Mouse (Mus musculus): ENCODE results near the gene Ugt8a. TPM values are rescaled to one million over a fixed set of nuclear protein-coding genes. Genes with fewer than 3 reads are reported as not detected.

Gene Ugt8a
- total and polyA plus RNA-seq, 3 experiments: not detected

GRCm38 (mm10) chr3:125956196-125956885 lies 17.9 kb upstream of the Ugt8a start:
- no peaks in the 10 kb centered on the region for H3K79me2 ChIP-seq (replicated peaks; ENCODE audit: control insufficient read depth, extremely low read depth, insufficient read depth, poor library complexity, severe bottlenecking)
- H3K27me3 ChIP-seq (replicated peaks): no peaks in the 10 kb centered on the region
- TF ChIP-seq ZNF384 (IDR thresholded peaks at IDR 0.05; ENCODE audit: low read depth, low read length): no peak
- TF ChIP-seq MAFK (IDR thresholded peaks at IDR 0.05; ENCODE audit: insufficient replicate concordance, low read length): no peak
- TF ChIP-seq NELFE (IDR thresholded peaks at IDR 0.05; ENCODE audit: low read depth, low read length): no peak
- TF ChIP-seq MAX (IDR thresholded peaks at IDR 0.05; ENCODE audit: low read length): no peak
- TF ChIP-seq ELF1 (IDR thresholded peaks at IDR 0.05; ENCODE audit: low read depth, low read length): no peak
- TF ChIP-seq EP300 (IDR thresholded peaks at IDR 0.05; ENCODE audit: low read length): no peak
- no peak for TF ChIP-seq MXI1 (IDR thresholded peaks at IDR 0.05; ENCODE audit: low read depth, low read length)
- TF ChIP-seq E2F4 (IDR thresholded peaks at IDR 0.05; ENCODE audit: insufficient replicate concordance, low read depth, low read length): no peak
- TF ChIP-seq CHD2 (IDR thresholded peaks at IDR 0.05; ENCODE audit: low read length): no peak
- no peak for TF ChIP-seq NRF1 (IDR thresholded peaks at IDR 0.05; ENCODE audit: low read depth, low read length)
- TF ChIP-seq IRF4 (IDR thresholded peaks at IDR 0.05; ENCODE audit: low read depth, low read length): no peak
- TF ChIP-seq ZKSCAN1 (IDR thresholded peaks at IDR 0.05; ENCODE audit: borderline replicate concordance, low read depth, low read length): no peak
- no peak for TF ChIP-seq JUN (IDR thresholded peaks at IDR 0.05; ENCODE audit: insufficient read depth, low read depth, low read length)
- no peak for TF ChIP-seq USF1 (IDR thresholded peaks at IDR 0.05; ENCODE audit: low read depth, low read length)
- no peak for TF ChIP-seq POLR2AphosphoS2 (IDR thresholded peaks at IDR 0.05; ENCODE audit: low read depth, low read length)
- TF ChIP-seq ZMIZ1 (IDR thresholded peaks at IDR 0.05; ENCODE audit: low read depth, low read length): no peak
- no peak for TF ChIP-seq BHLHE40 (IDR thresholded peaks at IDR 0.05; ENCODE audit: low read depth, low read length)
- no peak for TF ChIP-seq SMC3 (IDR thresholded peaks at IDR 0.05; ENCODE audit: low read depth, low read length)
- TF ChIP-seq ETS1 (conservative IDR thresholded peaks at IDR 0.05; ENCODE audit: low read depth, low read length): no peak
- H3K9me3 ChIP-seq (replicated peaks; ENCODE audit: low read length): no peaks in the 10 kb centered on the region
- H3K9ac ChIP-seq (ENCODE audit: insufficient read depth, low read depth): no peak overlapping the region
- H3K27ac ChIP-seq (ENCODE audit: insufficient read depth, low read depth): no peak overlapping the region
- H3K4me2 ChIP-seq (ENCODE audit: insufficient read depth, low read depth, poor library complexity, severe bottlenecking): no peak overlapping the region
- no peaks in the 10 kb centered on the region for H3K4me1 ChIP-seq (ENCODE audit: control insufficient read depth in 1 of 2, insufficient read depth in 2 of 2)
- dilution Hi-C loops (cut with MboI; ENCODE audit: extremely low pct_ligation_motif_present, extremely low pct_unique_long_range_greater_than_20kb, low sequenced_read_pairs): no loop called here
- in situ Hi-C loops (cut with MboI; ENCODE audit: low pct_ligation_motif_present, low pct_unique_long_range_greater_than_20kb, low sequenced_read_pairs): no loop called here
- H3K36me3 ChIP-seq (replicated peaks in 1 of 2; ENCODE audit: control insufficient read depth in 1 of 2, insufficient read depth in 1 of 2, low read length in 1 of 2): no peaks in the 10 kb centered on the region
- no peak for DNase-seq (ENCODE audit: extremely low read depth)
- H3K4me3 ChIP-seq (replicated peaks in 1 of 3; ENCODE audit: low read depth in 2 of 3, low read length in 2 of 3, poor library complexity in 1 of 3): no peak overlapping the region

GRCm38 (mm10) chr3:125954881-125955280 lies 16.5 kb upstream of the Ugt8a start:
- no peaks in the 10 kb centered on the region for H3K79me2 ChIP-seq (replicated peaks; ENCODE audit: control insufficient read depth, extremely low read depth, insufficient read depth, poor library complexity, severe bottlenecking)
- H3K36me3 ChIP-seq (replicated peaks in 1 of 2; ENCODE audit: control insufficient read depth in 1 of 2, insufficient read depth in 1 of 2, low read length in 1 of 2): no peaks in the 10 kb centered on the region
- no peak for DNase-seq (ENCODE audit: extremely low read depth)
- no peak overlapping the region for H3K27ac ChIP-seq (ENCODE audit: insufficient read depth, low read depth)
- in situ Hi-C loops (cut with MboI; ENCODE audit: low pct_ligation_motif_present, low pct_unique_long_range_greater_than_20kb, low sequenced_read_pairs): no loop called here
- H3K4me2 ChIP-seq (ENCODE audit: insufficient read depth, low read depth, poor library complexity, severe bottlenecking): no peak overlapping the region
- no peak overlapping the region for H3K4me3 ChIP-seq (replicated peaks in 1 of 3; ENCODE audit: low read depth in 2 of 3, low read length in 2 of 3, poor library complexity in 1 of 3)
- H3K27me3 ChIP-seq (replicated peaks): no peaks in the 10 kb centered on the region
- no peaks in the 10 kb centered on the region for H3K9me3 ChIP-seq (replicated peaks; ENCODE audit: low read length)
- H3K4me1 ChIP-seq (ENCODE audit: control insufficient read depth in 1 of 2, insufficient read depth in 2 of 2): no peaks in the 10 kb centered on the region
- H3K9ac ChIP-seq (ENCODE audit: insufficient read depth, low read depth): no peak overlapping the region
- dilution Hi-C loops (cut with MboI; ENCODE audit: extremely low pct_ligation_motif_present, extremely low pct_unique_long_range_greater_than_20kb, low sequenced_read_pairs): no loop called here
- TF ChIP-seq PAX5 (IDR thresholded peaks at IDR 0.05; ENCODE audit: low read length): no peak
- TF ChIP-seq E2F4 (IDR thresholded peaks at IDR 0.05; ENCODE audit: insufficient replicate concordance, low read depth, low read length): no peak
- TF ChIP-seq POLR2A (IDR thresholded peaks at IDR 0.05; ENCODE audit: low read depth, low read length): no peak
- TF ChIP-seq ZNF384 (IDR thresholded peaks at IDR 0.05; ENCODE audit: low read depth, low read length): no peak
- no peak for TF ChIP-seq GABPA (IDR thresholded peaks at IDR 0.05; ENCODE audit: insufficient replicate concordance, low read depth, low read length)
- no peak for TF ChIP-seq NELFE (IDR thresholded peaks at IDR 0.05; ENCODE audit: low read depth, low read length)
- no peak for TF ChIP-seq RCOR1 (conservative IDR thresholded peaks at IDR 0.05; ENCODE audit: low read depth, low read length)
- TF ChIP-seq KAT2A (IDR thresholded peaks at IDR 0.05; ENCODE audit: insufficient replicate concordance, low read length): no peak
- TF ChIP-seq USF1 (IDR thresholded peaks at IDR 0.05; ENCODE audit: low read depth, low read length): no peak
- no peak for TF ChIP-seq HCFC1 (IDR thresholded peaks at IDR 0.05; ENCODE audit: low read depth, low read length)
- no peak for TF ChIP-seq TCF12 (IDR thresholded peaks at IDR 0.05; ENCODE audit: low read depth, low read length)
- TF ChIP-seq IRF4 (IDR thresholded peaks at IDR 0.05; ENCODE audit: low read depth, low read length): no peak
- no peak for TF ChIP-seq JUND (conservative IDR thresholded peaks at IDR 0.05; ENCODE audit: low read depth, low read length)
- TF ChIP-seq SIN3A (IDR thresholded peaks at IDR 0.05; ENCODE audit: low read length): no peak
- TF ChIP-seq MEF2A (IDR thresholded peaks at IDR 0.05; ENCODE audit: borderline replicate concordance, low read depth, low read length): no peak
- TF ChIP-seq CHD1 (IDR thresholded peaks at IDR 0.05; ENCODE audit: low read depth, low read length): no peak
- no peak for TF ChIP-seq MAFK (IDR thresholded peaks at IDR 0.05; ENCODE audit: insufficient replicate concordance, low read length)
- TF ChIP-seq CHD2 (IDR thresholded peaks at IDR 0.05; ENCODE audit: low read length): no peak
- no peak for TF ChIP-seq ZKSCAN1 (IDR thresholded peaks at IDR 0.05; ENCODE audit: borderline replicate concordance, low read depth, low read length)
